Mouse (Mus musculus): ENCODE data around the gene Sdhb. TPM values are rescaled to one million over a fixed set of nuclear protein-coding genes. Genes with fewer than 3 reads are reported as not detected.
A peak's percentile ranks its signal among the peaks of the same experiment; 100 is the strongest.

Sdhb gene
- total and polyA plus RNA-seq, 3 experiments: 292 to 414 (median 342) TPM

DNA sequence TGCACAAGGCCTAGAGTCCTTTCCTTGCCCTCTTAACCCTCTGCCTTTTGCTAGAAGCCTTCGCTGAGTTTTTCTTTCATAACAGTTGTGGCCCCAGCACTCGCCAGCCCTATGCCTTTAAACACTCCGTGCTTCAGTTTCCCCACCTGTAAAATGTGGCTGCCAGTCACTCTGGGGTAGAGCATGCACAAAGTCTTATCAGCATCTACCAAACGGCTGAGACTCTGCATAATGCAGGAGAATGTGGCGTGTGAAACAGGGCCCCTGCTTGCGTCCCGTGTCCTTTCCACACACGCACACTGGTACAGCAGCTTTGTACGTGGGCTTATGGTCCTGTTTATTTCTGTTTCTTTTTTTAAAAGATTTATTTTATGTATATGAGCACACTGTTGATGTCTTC, 35.8 kb downstream of the Sdhb start:
- TF ChIP-seq MAFK (IDR thresholded peaks at IDR 0.05; ENCODE audit: borderline replicate concordance, low read depth, low read length) (no peak), MEF2A (IDR thresholded peaks at IDR 0.05; ENCODE audit: extremely low read depth, insufficient replicate concordance, low read depth, low read length, poor library complexity, severe bottlenecking) (no peak), POLR2A (IDR thresholded peaks at IDR 0.05; ENCODE audit: control insufficient read depth in 1 of 2, insufficient read depth in 1 of 2, low read depth in 1 of 2, low read length in 2 of 2, poor library complexity in 1 of 2) (no peak), EP300 (IDR thresholded peaks at IDR 0.05; ENCODE audit: low read depth in 1 of 2, low read length in 2 of 2) (no peak), SIN3A (IDR thresholded peaks at IDR 0.05; ENCODE audit: low read length) (no peak)
- Histone ChIP-seq H3K36me3 (ENCODE audit: control insufficient read depth in 1 of 2, insufficient read depth in 2 of 2, low read length in 2 of 2) (peaks cover 0 to 2% of the 10 kb centered on the region in 2 experiments; a peak in 1 of 4 replicates), H3K79me2 (ENCODE audit: control insufficient read depth, insufficient read depth, low read length, poor library complexity) (no peaks in the 10 kb centered on the region), H3K9ac (ENCODE audit: control insufficient read depth, low read depth, low read length, poor library complexity, severe bottlenecking) (no peak overlapping the region), H3K4me1 (ENCODE audit: control insufficient read depth in 1 of 2, insufficient read depth in 2 of 2, low read length in 2 of 2) (no peaks in the 10 kb centered on the region), H3K4me3 (ENCODE audit: control insufficient read depth in 1 of 2, insufficient read depth in 1 of 2, low read depth in 2 of 2, low read length in 2 of 2) (no peak overlapping the region), H3K27me3 (ENCODE audit: control insufficient read depth in 1 of 2, insufficient read depth in 2 of 2, low read length in 2 of 2) (no peaks in the 10 kb centered on the region), H3K9me3 (replicated peaks; ENCODE audit: insufficient read depth, low read length) (no peaks in the 10 kb centered on the region), H3K27ac (ENCODE audit: control insufficient read depth, low read depth, low read length) (no peak overlapping the region)
- no peak for DNase-seq (ENCODE audit: low read depth, low spot score)

DNA sequence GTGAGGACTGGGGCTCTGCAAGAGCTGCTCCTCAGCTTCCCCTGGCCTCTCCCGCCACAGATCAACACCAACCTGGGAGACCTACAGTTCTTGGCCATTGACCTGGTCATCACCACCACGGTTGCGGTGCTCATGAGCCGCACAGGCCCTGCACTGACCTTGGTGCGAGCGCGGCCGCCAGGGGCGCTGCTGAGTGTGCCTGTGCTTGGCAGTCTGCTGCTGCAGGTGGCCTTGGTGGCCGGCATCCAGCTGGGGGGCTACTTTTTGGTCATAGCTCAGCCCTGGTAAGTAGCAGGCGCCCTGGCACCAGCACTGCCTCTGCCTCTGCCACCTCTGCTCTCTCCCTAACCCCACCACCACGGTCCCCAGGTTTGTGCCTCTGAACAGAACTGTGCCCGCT, 45.0 kb downstream of the Sdhb start:
- Histone ChIP-seq H3K4me3 (ENCODE audit: control insufficient read depth in 1 of 2, insufficient read depth in 1 of 2, low read depth in 2 of 2, low read length in 2 of 2) (no peak overlapping the region), H3K4me1 (ENCODE audit: control insufficient read depth in 1 of 2, insufficient read depth in 2 of 2, low read length in 2 of 2) (peaks cover 0 to 8% of the 10 kb centered on the region in 2 experiments; a peak in 1 of 4 replicates), H3K27me3 (ENCODE audit: control insufficient read depth in 1 of 2, insufficient read depth in 2 of 2, low read length in 2 of 2) (no peaks in the 10 kb centered on the region), H3K79me2 (ENCODE audit: control insufficient read depth, insufficient read depth, low read length, poor library complexity) (no peaks in the 10 kb centered on the region), H3K27ac (ENCODE audit: control insufficient read depth, low read depth, low read length) (no peak overlapping the region), H3K9me3 (replicated peaks; ENCODE audit: insufficient read depth, low read length) (no peaks in the 10 kb centered on the region), H3K9ac (ENCODE audit: control insufficient read depth, low read depth, low read length, poor library complexity, severe bottlenecking) (no peak overlapping the region), H3K36me3 (ENCODE audit: control insufficient read depth in 1 of 2, insufficient read depth in 2 of 2, low read length in 2 of 2) (no peaks in the 10 kb centered on the region)
- peak in 1 of 3 experiments; percentile 43; a peak in 3 of 6 replicates for TF ChIP-seq CTCF (IDR thresholded peaks at IDR 0.05 in 2 of 3, conservative IDR thresholded peaks at IDR 0.05 in 1 of 3; ENCODE audit: control insufficient read depth in 1 of 3, insufficient read depth in 1 of 3, low read depth in 2 of 3, low read length in 3 of 3, poor library complexity in 1 of 3, severe bottlenecking in 1 of 3)
- no peak for TF ChIP-seq RAD21 (IDR thresholded peaks at IDR 0.05; ENCODE audit: low read depth, low read length)
- no peak for DNase-seq (ENCODE audit: low read depth, low spot score)

DNA sequence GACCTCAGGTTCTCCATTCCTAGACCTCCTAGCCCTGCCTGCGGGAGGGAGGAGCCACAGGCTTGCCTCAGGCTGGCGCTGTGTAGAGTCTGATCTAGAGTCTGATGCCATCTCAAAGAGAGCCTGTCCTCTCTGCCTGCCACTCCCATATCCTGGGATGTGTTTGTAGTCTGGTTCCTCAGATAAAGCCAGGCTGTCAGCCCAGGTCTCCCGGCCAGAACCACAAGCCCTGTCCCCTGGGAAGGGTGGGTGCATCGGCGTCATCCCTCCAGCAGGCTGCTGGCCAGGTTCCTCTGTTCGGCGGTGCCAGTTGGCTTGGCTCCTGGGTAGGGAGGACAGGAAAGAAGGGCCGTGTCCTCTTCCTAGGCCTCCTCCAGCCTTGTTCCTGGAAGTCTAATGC, 47.0 kb downstream of the Sdhb start:
- Histone ChIP-seq H3K79me2 (ENCODE audit: control insufficient read depth, insufficient read depth, low read length, poor library complexity) (no peaks in the 10 kb centered on the region), H3K4me3 (ENCODE audit: control insufficient read depth in 1 of 2, insufficient read depth in 1 of 2, low read depth in 2 of 2, low read length in 2 of 2) (no peak overlapping the region), H3K9ac (ENCODE audit: control insufficient read depth, low read depth, low read length, poor library complexity, severe bottlenecking) (no peak overlapping the region), H3K36me3 (ENCODE audit: control insufficient read depth in 1 of 2, insufficient read depth in 2 of 2, low read length in 2 of 2) (no peaks in the 10 kb centered on the region), H3K27me3 (ENCODE audit: control insufficient read depth in 1 of 2, insufficient read depth in 2 of 2, low read length in 2 of 2) (no peaks in the 10 kb centered on the region), H3K27ac (ENCODE audit: control insufficient read depth, low read depth, low read length) (no peak overlapping the region; the same call in 1 of the 2 replicates), H3K9me3 (replicated peaks; ENCODE audit: insufficient read depth, low read length) (no peaks in the 10 kb centered on the region), H3K4me1 (ENCODE audit: control insufficient read depth in 1 of 2, insufficient read depth in 2 of 2, low read length in 2 of 2) (peaks cover 0 to 8% of the 10 kb centered on the region in 2 experiments; a peak in 1 of 4 replicates)
- peak; percentile 30 for DNase-seq (ENCODE audit: low read depth, low spot score)
- TF ChIP-seq ZNF384 (IDR thresholded peaks at IDR 0.05; ENCODE audit: low read depth, low read length) (no peak), JUND (IDR thresholded peaks at IDR 0.05; ENCODE audit: low read depth, low read length) (no peak), TAL1 (IDR thresholded peaks at IDR 0.05; ENCODE audit: low read length) (peak; percentile 29; the same call in 1 of the 2 replicates), USF1 (IDR thresholded peaks at IDR 0.05; ENCODE audit: low read depth, low read length) (no peak), TCF12 (IDR thresholded peaks at IDR 0.05; ENCODE audit: low read depth, low read length) (no peak), CHD2 (IDR thresholded peaks at IDR 0.05; ENCODE audit: low read length) (no peak), ZKSCAN1 (IDR thresholded peaks at IDR 0.05; ENCODE audit: low read depth, low read length) (no peak), EP300 (IDR thresholded peaks at IDR 0.05; ENCODE audit: low read depth in 1 of 2, low read length in 2 of 2) (peak in 1 of 2 experiments; percentile 17; a peak in 1 of 4 replicates)
